Mouse (Mus musculus): ENCODE measurements at regions not wholly inside any gene's neighbourhood (a gene's known extent, or its start where the extent isn't known, plus 50 kb on each side); places are given as distances from the start of the nearest gene placed in this dataset.

DNA sequence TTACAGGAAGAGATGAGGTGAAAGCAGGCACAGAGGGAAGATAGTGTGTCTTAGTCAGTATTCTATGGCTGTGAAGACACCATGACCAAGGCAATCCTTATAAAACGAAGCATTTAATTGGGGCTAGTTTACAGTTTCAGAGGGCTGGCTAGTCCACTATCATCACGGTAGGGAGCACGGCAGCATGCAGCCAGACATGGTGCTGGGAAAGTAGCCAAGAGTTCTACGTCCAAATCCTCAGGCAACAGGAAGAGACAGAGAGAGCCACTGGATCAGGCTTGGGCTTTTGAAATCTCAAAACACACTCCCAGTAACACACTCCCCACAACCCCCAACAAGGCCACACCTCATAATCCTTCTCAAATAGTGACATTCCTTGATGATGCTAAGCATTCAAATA, 113.4 kb upstream of the Htr2a start:
- ATAC-seq (replicated peaks; ENCODE audit: low FRiP score, low read depth), result no peak
- Histone ChIP-seq H3K27me3 (ENCODE audit: insufficient read depth, low read length) (no peaks in the 10 kb centered on the region), H3K27ac (no peak overlapping the region), H3K9ac (ENCODE audit: low read depth, low read length) (no peak overlapping the region), H3K4me2 (ENCODE audit: low read length) (no peak overlapping the region), H3K9me3 (replicated peaks; ENCODE audit: low read length) (no peaks in the 10 kb centered on the region), H3K4me1 (replicated peaks; ENCODE audit: insufficient read depth, low read length) (no peaks in the 10 kb centered on the region), H3K4me3 (replicated peaks; ENCODE audit: low read depth, low read length) (no peak overlapping the region), H3K36me3 (ENCODE audit: insufficient read depth, low read length) (no peaks in the 10 kb centered on the region)
- 37% methylated on average over 4 of the region's 4 CpGs for WGBS
- no peak for TF ChIP-seq CTCF (IDR thresholded peaks at IDR 0.05; ENCODE audit: low read depth)
- DNase-seq (ENCODE audit: low spot score), result no peak

DNA sequence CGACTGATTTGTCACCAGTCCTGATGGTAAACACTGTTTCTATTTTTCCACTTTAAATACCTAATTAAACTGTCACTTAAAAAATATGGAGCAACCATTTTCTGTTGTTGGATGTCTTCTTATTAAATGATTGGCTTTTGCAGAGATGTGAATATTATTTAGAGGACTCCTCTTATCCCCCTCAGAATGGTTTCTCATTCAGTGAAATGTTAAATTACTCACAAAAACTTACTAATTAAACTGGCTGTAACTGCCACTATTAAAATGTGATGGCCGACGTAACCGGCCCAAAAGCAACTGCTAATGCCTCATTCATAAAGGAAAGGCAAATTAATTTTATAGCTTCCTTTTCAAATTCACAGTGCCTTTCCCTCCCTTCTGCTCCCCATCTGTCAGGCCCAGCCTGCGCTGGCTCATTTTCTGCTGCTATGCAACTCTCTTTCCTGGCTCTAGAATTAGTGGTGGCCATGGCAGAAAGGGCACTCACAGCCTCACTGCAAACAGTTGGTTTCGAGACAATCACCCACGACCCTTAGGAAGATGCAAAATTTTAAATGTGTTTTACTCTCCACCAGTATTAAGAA, 111.2 kb upstream of the Htr2a start:
- Histone ChIP-seq H3K4me1 (replicated peaks; ENCODE audit: insufficient read depth, low read length) (no peaks in the 10 kb centered on the region), H3K27ac (no peak overlapping the region), H3K27me3 (ENCODE audit: insufficient read depth, low read length) (no peaks in the 10 kb centered on the region), H3K9me3 (replicated peaks; ENCODE audit: low read length) (no peaks in the 10 kb centered on the region), H3K4me2 (ENCODE audit: low read length) (no peak overlapping the region), H3K36me3 (ENCODE audit: insufficient read depth, low read length) (no peaks in the 10 kb centered on the region), H3K4me3 (replicated peaks; ENCODE audit: low read depth, low read length) (no peak overlapping the region), H3K9ac (ENCODE audit: low read depth, low read length) (no peak overlapping the region)
- 56% methylated on average over 7 of the region's 7 CpGs for WGBS
- DNase-seq (ENCODE audit: low spot score) (peak; percentile 50), ATAC-seq (replicated peaks; ENCODE audit: low FRiP score, low read depth) (no peak)
- no peak for TF ChIP-seq CTCF (IDR thresholded peaks at IDR 0.05; ENCODE audit: low read depth)

DNA sequence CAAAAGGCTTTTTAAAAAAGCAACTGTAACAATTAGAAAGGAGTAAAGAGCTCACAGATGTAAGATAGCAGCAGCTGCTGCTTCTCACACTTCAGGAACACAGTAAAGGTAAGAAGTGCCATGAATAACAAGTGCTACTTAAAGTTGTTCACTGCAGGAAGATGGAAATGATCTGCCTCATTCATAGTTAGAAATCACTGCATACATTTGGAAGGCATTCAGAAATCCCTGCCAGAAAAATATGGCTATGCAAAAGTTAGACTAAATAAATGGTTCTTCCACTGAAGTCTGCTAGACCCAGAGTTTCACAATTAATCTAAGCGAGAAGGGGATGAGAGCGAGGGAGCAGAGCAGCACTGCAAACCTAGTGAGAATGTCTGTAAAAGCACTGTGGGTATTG, 102.5 kb upstream of the Htr2a start:
- Histone ChIP-seq H3K4me2 (ENCODE audit: low read length) (no peak overlapping the region), H3K9me3 (replicated peaks; ENCODE audit: low read length) (no peaks in the 10 kb centered on the region), H3K4me1 (replicated peaks; ENCODE audit: insufficient read depth, low read length) (no peaks in the 10 kb centered on the region), H3K4me3 (replicated peaks; ENCODE audit: low read depth, low read length) (no peak overlapping the region), H3K27me3 (ENCODE audit: insufficient read depth, low read length) (no peaks in the 10 kb centered on the region), H3K36me3 (ENCODE audit: insufficient read depth, low read length) (no peaks in the 10 kb centered on the region), H3K9ac (ENCODE audit: low read depth, low read length) (no peak overlapping the region), H3K27ac (no peak overlapping the region)
- WGBS, result 70% methylated on average over 2 of the region's 2 CpGs
- TF ChIP-seq CTCF (IDR thresholded peaks at IDR 0.05; ENCODE audit: low read depth), result no peak
- DNase-seq (ENCODE audit: low spot score) (no peak), ATAC-seq (replicated peaks; ENCODE audit: low FRiP score, low read depth) (no peak)

DNA sequence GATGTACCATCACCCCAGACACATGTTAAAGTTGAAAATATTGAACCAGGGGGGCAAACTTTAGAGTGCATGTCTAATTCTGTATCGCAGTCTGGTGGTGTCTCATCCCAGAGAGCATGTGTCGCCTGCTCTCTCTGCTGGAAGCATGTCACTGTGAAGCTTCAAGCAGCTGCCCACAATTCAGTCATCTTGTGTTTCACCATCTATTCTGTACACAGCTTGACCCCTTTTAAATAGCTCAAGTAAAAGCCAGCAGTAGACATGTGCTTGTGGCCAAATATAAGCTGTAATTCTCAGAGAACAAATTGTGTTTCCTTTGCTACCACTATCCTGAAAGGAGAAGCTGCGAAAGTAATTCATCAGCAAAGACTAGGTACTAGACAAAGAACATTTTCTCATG, 96.6 kb upstream of the Htr2a start:
- no peak for TF ChIP-seq CTCF (IDR thresholded peaks at IDR 0.05; ENCODE audit: low read depth)
- Histone ChIP-seq H3K27me3 (ENCODE audit: insufficient read depth, low read length) (no peaks in the 10 kb centered on the region), H3K36me3 (ENCODE audit: insufficient read depth, low read length) (no peaks in the 10 kb centered on the region), H3K4me3 (replicated peaks; ENCODE audit: low read depth, low read length) (no peak overlapping the region), H3K9me3 (replicated peaks; ENCODE audit: low read length) (no peaks in the 10 kb centered on the region), H3K9ac (ENCODE audit: low read depth, low read length) (no peak overlapping the region), H3K27ac (no peak overlapping the region), H3K4me2 (ENCODE audit: low read length) (no peak overlapping the region), H3K4me1 (replicated peaks; ENCODE audit: insufficient read depth, low read length) (no peaks in the 10 kb centered on the region)
- ATAC-seq (replicated peaks; ENCODE audit: low FRiP score, low read depth) (no peak), DNase-seq (ENCODE audit: low spot score) (no peak)
- WGBS, result 90% methylated on average over 3 of the region's 3 CpGs

DNA sequence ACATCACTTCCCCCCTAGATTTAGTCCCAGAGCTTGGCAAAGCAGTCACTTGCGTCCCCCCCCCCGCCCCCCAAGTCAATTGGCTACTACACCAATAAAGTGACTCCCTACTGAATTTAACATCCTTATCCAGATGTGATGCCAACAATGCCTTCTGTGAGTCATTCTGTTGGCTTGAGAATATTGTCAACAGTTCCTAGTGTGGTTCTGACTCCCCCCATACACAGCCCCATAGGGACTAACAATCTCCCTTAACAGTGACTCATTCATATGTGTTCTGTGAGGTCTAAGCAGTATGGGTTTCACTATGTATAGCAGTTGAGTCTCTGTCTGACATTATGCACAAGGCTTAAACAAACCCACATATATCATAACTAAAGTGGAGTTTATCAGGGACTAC, 89.5 kb upstream of the Htr2a start:
- Histone ChIP-seq H3K36me3 (ENCODE audit: insufficient read depth, low read length) (no peaks in the 10 kb centered on the region), H3K27ac (no peak overlapping the region), H3K27me3 (ENCODE audit: insufficient read depth, low read length) (no peaks in the 10 kb centered on the region), H3K4me2 (ENCODE audit: low read length) (no peak overlapping the region), H3K4me3 (replicated peaks; ENCODE audit: low read depth, low read length) (no peak overlapping the region), H3K9me3 (replicated peaks; ENCODE audit: low read length) (no peaks in the 10 kb centered on the region), H3K9ac (ENCODE audit: low read depth, low read length) (no peak overlapping the region), H3K4me1 (replicated peaks; ENCODE audit: insufficient read depth, low read length) (no peaks in the 10 kb centered on the region)
- DNase-seq (ENCODE audit: low spot score) (no peak), ATAC-seq (replicated peaks; ENCODE audit: low FRiP score, low read depth) (no peak)
- no peak for TF ChIP-seq CTCF (IDR thresholded peaks at IDR 0.05; ENCODE audit: low read depth)
- WGBS, result 90% methylated on average over 2 of the region's 2 CpGs

DNA sequence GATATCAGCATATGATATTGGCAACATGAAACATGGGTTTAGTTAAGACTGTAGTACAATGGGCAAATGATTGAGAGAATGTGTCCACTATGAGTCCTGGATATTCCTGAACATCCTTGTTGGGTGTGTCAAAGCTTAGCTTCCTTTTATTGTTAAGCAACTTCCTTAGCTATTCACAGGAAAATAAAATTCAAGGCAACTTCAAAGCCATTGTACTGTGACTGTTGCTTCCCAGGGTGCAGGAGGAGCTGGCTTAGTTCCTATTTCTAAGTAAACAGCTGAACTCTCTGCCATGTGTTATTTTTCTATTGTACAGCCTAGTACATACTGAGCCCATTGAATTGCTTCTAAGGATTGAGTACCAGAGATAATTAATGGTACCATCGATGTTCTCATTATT, 87.0 kb upstream of the Htr2a start:
- ATAC-seq (replicated peaks; ENCODE audit: low FRiP score, low read depth), result no peak
- no peaks in the 10 kb centered on the region for H3K4me1 ChIP-seq (replicated peaks; ENCODE audit: insufficient read depth, low read length)
- DNase-seq (ENCODE audit: low spot score), result peak; percentile 67
- H3K9ac ChIP-seq (ENCODE audit: low read depth, low read length), result no peak overlapping the region
- H3K27ac ChIP-seq, result no peak overlapping the region
- H3K36me3 ChIP-seq (ENCODE audit: insufficient read depth, low read length), result no peaks in the 10 kb centered on the region
- H3K9me3 ChIP-seq (replicated peaks; ENCODE audit: low read length), result no peaks in the 10 kb centered on the region
- no peak for TF ChIP-seq CTCF (IDR thresholded peaks at IDR 0.05; ENCODE audit: low read depth)
- H3K27me3 ChIP-seq (ENCODE audit: insufficient read depth, low read length), result no peaks in the 10 kb centered on the region
- 48% methylated on average over 1 of the region's 1 CpGs for whole genome bisulfite sequencing
- no peak overlapping the region for H3K4me2 ChIP-seq (ENCODE audit: low read length)
- no peak overlapping the region for H3K4me3 ChIP-seq (replicated peaks; ENCODE audit: low read depth, low read length)

DNA sequence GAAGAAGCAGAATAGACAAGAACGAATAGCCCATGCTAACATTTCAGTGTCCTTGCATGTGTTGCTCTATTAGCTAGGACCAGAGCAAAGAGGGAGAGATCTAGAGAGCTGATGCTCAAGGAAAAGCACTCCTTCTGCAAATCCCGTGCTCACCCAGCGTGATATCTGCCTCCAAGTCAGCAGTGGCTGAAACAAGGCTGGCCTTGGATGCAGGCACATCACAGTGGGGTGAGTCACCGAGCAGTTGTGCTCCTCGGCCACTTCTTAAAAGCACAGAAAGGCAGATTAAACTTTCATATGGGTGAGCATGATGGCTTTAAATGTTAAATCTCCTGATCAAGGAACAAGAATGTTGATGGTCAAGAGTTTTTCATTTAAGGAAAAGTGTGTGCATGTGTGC, 82.3 kb upstream of the Htr2a start:
- H3K27ac ChIP-seq, result no peak overlapping the region
- H3K4me2 ChIP-seq (ENCODE audit: low read length), result no peak overlapping the region
- ATAC-seq (replicated peaks; ENCODE audit: low FRiP score, low read depth) (no peak), DNase-seq (ENCODE audit: low spot score) (no peak)
- WGBS, result 66% methylated on average over 5 of the region's 5 CpGs
- no peaks in the 10 kb centered on the region for H3K27me3 ChIP-seq (ENCODE audit: insufficient read depth, low read length)
- H3K4me3 ChIP-seq (replicated peaks; ENCODE audit: low read depth, low read length), result no peak overlapping the region
- no peaks in the 10 kb centered on the region for H3K9me3 ChIP-seq (replicated peaks; ENCODE audit: low read length)
- H3K36me3 ChIP-seq (ENCODE audit: insufficient read depth, low read length), result no peaks in the 10 kb centered on the region
- H3K4me1 ChIP-seq (replicated peaks; ENCODE audit: insufficient read depth, low read length), result no peaks in the 10 kb centered on the region
- H3K9ac ChIP-seq (ENCODE audit: low read depth, low read length), result no peak overlapping the region
- TF ChIP-seq CTCF (IDR thresholded peaks at IDR 0.05; ENCODE audit: low read depth), result no peak
